Mouse (Mus musculus): ENCODE measurements around the gene A430033K04Rik.
A peak's percentile ranks its signal among the peaks of the same experiment; 100 is the strongest.

A430033K04Rik gene

GRCm38 (mm10) chr5:138622645-138623477 lies at the start of gene A430033K04Rik:
Gene A430033K04Rik, plus strand, starts transcription at chr5:138622859.
- DNase-seq (ENCODE audit: low read depth, low spot score), result peak; percentile 92

GRCm38 (mm10) chr5:138587396-138587795 lies 35.3 kb upstream of the A430033K04Rik start:
- DNase-seq (ENCODE audit: low read depth, low spot score), result no peak

GRCm38 (mm10) chr5:138618353-138618752 lies 4.3 kb upstream of the A430033K04Rik start:
- DNase-seq (ENCODE audit: low read depth, low spot score), result peak; percentile 50

- peak; percentile 98 for DNase-seq (ENCODE audit: low read depth, low spot score)
Observed at GRCm38 (mm10) chr5:138619211-138620128, 3.2 kb upstream of the A430033K04Rik start, which contains the start of gene Zfp68. Gene Zfp68, minus strand, starts transcription at chr5:138619761.

- DNase-seq (ENCODE audit: low read depth, low spot score), result no peak
Observed at GRCm38 (mm10) chr5:138620836-138621235, 1.8 kb upstream of the A430033K04Rik start.

- peak; percentile 10 for DNase-seq (ENCODE audit: low read depth, low spot score)
Observed at GRCm38 (mm10) chr5:138623478-138623875, 818 bp downstream of the A430033K04Rik start.

- DNase-seq (ENCODE audit: low read depth, low spot score), result no peak
Observed at GRCm38 (mm10) chr5:138636486-138636885, 13.8 kb downstream of the A430033K04Rik start.

- DNase-seq (ENCODE audit: low read depth, low spot score), result no peak
Observed at GRCm38 (mm10) chr5:138641081-138641480, 18.4 kb downstream of the A430033K04Rik start.

GRCm38 (mm10) chr5:138641761-138642160 lies 19.1 kb downstream of the A430033K04Rik start:
- no peak for DNase-seq (ENCODE audit: low read depth, low spot score)

- DNase-seq (ENCODE audit: low read depth, low spot score), result no peak
Observed at GRCm38 (mm10) chr5:138652911-138653310, 30.3 kb downstream of the A430033K04Rik start.

GRCm38 (mm10) chr5:138656477-138657156 lies 34.0 kb downstream of the A430033K04Rik start:
- DNase-seq (ENCODE audit: low read depth, low spot score), result peak; percentile 53

- no peak for DNase-seq (ENCODE audit: low read depth, low spot score)
Observed at GRCm38 (mm10) chr5:138657407-138657806, 34.7 kb downstream of the A430033K04Rik start.

- peak; percentile 61 for DNase-seq (ENCODE audit: low read depth, low spot score)
Observed at GRCm38 (mm10) chr5:138657854-138658253, 35.2 kb downstream of the A430033K04Rik start.

- peak; percentile 77 for DNase-seq (ENCODE audit: low read depth, low spot score)
Observed at GRCm38 (mm10) chr5:138658922-138659321, 36.3 kb downstream of the A430033K04Rik start.

GRCm38 (mm10) chr5:138683023-138683766 lies 60.5 kb downstream of the A430033K04Rik start:
- DNase-seq (ENCODE audit: low read depth, low spot score), result no peak

- no peak for DNase-seq (ENCODE audit: low read depth, low spot score)
Observed at GRCm38 (mm10) chr5:138683821-138684220, 61.2 kb downstream of the A430033K04Rik start.

- no peak for DNase-seq (ENCODE audit: low read depth, low spot score)
Observed at GRCm38 (mm10) chr5:138687453-138687852, 64.8 kb downstream of the A430033K04Rik start.

- no peak for DNase-seq (ENCODE audit: low read depth, low spot score)
Observed at GRCm38 (mm10) chr5:138689254-138689653, 66.6 kb downstream of the A430033K04Rik start.

GRCm38 (mm10) chr5:138692936-138693570 lies 70.4 kb downstream of the A430033K04Rik start:
- no peak for DNase-seq (ENCODE audit: low read depth, low spot score)

GRCm38 (mm10) chr5:138694036-138694435 lies 71.4 kb downstream of the A430033K04Rik start:
- no peak for DNase-seq (ENCODE audit: low read depth, low spot score)

Data from A20 (cell line).